Mouse (Mus musculus) myocyte (in vitro differentiated cells): ENCODE measurements at regions not wholly inside any gene's neighbourhood (a gene's known extent, or its start where the extent isn't known, plus 50 kb on each side); places are given as distances from the start of the nearest gene placed in this dataset.

Experiments
- MAX ChIP-seq: IDR thresholded peaks from one replicate; pipeline ENCODE4 v1.6.1; 2011; ENCODE audit warnings: low read depth, mild to moderate bottlenecking, control low read depth
- POLR2A ChIP-seq: IDR thresholded peaks from one replicate; pipeline ENCODE4 v1.6.1; 2011; ENCODE audit warnings: low read depth, mild to moderate bottlenecking, control low read depth, moderate library complexity; ENCODE audit not compliant: insufficient read length
- TCF12 ChIP-seq: IDR thresholded peaks from one replicate; pipeline ENCODE4 v1.6.1; 2011; ENCODE audit warnings: mild to moderate bottlenecking, control low read depth; ENCODE audit not compliant: poor library complexity, insufficient read depth, severe bottlenecking
- USF1 ChIP-seq: IDR thresholded peaks from one replicate; pipeline ENCODE4 v1.6.1; 2011; ENCODE audit warnings: low read depth, mild to moderate bottlenecking, control low read depth, moderate library complexity

GRCm38 (mm10) chr10:46063831-46064230 lies 486.2 kb downstream of the Hace1 start:
- no peak for TF ChIP-seq POLR2A
- no peak for TF ChIP-seq USF1
- no peak for TF ChIP-seq MAX
- no peak for TF ChIP-seq TCF12
